Mouse (Mus musculus) gonadal fat pad, adult 2 months (tissue): ENCODE data around the gene Ube2e3. TPM values are rescaled to one million over a fixed set of nuclear protein-coding genes. Genes with fewer than 3 reads are reported as not detected.

Source experiments
- DNase-seq: peaks from one replicate; pipeline ENCODE4 v3.0.0-alpha.2; 2012; ENCODE audit warnings: low read depth
- polyA plus RNA-seq: library from polyadenylated mRNA; depleted of rRNA; stranded (reverse); fragments of >200 nt; gene quantifications from 2 replicates; pipeline ENCODE4 v1.2.3, GENCODE M21; 2012; rRNA removed

Ube2e3 gene
- polyA plus RNA-seq, result 17.0 and 18.9 TPM in 2 replicates

DNA sequence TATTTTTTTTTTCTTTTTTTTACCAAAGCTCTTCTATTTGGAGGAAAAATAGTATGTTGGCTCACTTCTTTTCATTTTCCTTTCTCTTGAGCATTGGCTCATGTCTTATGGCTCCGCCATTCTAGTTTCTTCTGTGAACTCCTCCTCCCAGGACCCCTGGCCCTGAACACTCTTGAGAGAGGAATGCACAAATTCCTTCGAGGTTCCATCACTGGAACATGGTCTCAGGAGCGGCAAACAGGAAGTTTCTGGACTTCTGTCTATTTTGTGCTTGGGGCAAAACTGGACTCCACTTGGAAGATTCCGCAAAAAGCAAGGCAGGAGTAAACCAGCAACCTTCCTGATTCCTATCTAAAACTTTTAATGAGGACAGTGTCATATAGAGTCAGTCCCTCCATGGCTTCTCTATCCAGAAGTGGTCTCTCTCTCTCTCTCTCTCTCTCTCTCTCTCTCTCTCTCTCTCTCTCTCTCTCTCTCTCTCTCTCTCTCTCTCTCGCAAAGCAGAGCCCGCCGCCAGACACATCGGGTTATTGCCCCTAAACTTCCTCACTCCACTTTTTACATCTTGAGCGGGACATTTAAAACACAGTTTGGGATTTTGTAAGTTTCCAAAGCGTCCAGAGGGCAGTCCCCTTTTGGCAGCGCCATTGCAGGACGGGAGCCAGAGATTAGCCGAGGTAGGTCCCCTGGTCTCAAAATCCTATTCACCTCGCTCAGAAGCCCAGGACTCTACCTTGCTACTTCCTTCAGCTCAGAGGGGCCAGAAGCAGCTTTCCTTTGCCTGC is at the start of gene Ube2e3:
Ube2e3 (plus strand) TSS at position 399 of the 785 bp plus-strand sequence.
- no peak for DNase-seq

DNA sequence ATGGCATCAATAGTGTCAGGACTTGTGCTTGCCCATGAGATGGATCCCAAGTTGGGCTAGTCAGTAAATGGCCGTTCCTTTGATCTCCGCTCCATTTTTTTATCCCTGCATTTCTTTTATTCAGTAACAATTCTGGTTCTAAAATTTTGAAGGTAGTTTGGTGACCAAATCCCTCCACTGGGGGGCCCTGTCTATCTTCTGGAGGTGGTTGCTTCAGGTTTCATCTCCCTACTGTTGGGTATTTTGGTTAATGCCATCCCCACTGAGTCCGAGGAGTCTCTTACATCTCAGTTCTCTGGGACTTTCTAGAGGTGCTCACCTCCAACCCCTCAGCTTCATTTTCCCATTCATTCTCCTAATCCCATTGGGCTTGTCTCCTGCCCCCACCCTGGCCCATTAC is 38.0 kb upstream of the Ube2e3 start:
- DNase-seq, result no peak

DNA sequence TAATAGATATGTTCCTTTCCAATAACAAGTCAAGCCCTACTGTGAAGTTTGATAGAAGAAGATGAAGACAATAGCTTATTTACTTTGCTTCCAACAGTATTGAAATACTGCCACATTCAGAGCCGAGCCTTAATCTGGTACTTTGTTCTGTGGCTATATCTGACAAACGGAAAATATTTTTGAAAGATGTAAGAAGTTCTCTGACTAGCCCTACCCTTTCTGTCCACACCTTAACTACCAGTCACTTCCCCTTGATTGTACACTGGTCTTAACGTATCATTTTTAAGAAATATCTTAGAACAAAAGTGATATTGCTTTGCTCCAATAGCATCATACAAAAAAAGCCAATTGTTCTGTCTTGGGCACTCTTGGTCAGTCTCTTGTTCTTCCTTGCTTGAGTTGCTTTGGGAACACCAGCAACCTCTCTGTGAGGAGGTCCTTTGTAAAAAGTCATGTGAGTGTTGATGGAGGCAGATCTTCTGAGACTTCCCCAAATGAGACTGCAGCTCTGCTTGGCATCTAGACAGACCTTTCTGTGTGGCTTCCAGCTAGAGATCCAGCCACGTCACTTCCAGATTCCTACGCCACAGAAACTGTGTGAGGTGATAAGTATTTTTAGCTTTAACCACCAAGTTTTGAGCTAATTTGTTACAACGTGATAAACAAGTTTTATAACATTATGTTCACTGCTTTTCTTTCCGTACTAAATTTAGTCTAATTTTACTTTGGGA is 26.3 kb upstream of the Ube2e3 start:
- DNase-seq, result no peak

DNA sequence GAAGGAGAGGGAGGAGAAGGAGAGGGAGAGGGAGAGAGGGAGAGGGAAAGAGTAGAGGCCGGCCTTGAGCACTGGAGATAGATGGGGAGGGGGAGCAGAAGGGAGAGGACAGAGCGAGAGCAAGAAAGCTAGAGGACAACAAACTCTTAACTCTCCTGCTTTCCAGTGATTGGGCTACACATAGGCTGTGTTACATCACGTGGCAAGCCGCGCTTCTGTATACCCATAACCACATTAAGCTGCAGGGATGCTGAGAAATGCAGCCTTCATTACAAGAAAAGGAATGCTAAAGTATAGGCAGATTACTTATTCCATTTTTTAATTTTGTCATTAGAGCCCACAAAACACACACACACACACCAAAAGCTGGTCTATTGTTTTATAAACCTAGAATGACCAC is 23.6 kb upstream of the Ube2e3 start:
- no peak for DNase-seq

DNA sequence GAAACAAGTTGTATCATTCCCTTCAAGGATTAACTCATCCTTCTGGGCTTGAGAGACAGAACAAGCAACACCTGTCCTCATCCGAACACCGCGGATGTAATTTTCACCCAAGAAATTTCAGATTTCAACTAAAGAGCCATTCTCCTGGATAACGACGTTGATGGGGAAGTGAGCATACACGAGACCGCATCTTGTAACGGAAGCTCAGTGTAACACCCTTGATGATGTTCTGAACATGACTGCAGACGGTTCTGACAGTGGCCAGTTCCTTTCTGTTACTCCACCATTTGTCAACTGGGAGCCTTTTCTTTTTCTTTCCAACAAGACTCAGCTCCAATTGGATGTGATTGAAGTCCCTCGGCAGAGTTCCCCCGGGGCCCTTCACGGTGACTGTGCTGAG is 22.6 kb upstream of the Ube2e3 start:
- DNase-seq, result no peak

DNA sequence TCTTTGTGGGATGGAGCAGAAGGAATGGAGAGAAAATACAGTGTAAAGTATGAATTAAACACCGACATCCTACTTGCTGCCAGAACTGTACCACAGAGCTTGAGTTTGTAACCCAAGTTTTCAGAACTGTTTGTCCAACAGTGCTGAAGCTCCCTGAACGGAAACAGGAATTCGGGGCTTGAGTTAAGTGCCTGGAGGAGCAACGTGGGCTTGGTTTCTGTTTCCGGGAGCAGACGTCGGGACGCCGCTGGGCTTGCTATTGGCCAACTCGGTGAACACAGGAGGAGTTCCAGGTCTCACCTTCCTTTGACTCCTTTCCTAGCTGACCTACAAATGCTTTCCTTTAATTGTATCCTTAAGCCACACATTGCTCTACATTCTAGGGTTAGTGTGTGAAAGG is 22.2 kb upstream of the Ube2e3 start:
- DNase-seq, result no peak

DNA sequence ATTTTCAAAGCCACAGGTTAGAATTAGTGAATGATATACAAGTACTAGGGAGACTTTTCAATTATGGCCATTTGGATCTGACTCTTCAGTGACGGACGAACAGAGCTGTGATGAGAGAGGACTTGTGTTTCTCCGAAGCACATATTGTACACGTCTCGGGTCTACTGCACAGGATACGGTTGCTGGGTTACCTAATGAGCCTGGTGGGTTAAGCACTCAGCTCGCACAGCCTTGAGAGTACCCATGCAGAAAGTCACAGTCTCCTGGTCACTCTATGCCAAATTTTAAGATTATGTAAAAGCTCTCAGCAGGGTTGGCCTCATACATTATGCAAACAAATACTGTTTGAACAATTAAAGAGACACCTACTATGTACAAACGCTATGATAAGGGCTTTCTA is 13.6 kb upstream of the Ube2e3 start:
- DNase-seq, result no peak

DNA sequence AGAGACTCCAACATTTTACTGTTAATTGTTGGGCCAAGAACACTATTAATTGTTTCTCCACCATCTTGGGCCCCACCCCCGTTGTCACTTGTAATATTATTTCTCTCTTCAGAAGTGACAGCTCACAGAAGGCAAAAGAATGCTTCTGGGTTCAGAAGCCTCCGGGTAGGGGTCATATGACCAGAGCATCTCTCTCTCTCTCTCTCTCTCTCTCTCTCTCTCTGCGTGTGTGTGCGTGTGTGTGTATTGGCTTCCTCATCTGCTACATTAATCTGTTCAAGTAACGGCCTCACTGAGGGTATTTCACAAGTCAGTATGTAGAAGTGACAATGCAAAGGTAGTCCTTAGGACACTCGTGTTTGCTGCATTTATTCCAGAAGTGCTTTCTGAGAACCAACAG is 9.3 kb upstream of the Ube2e3 start:
- no peak for DNase-seq

DNA sequence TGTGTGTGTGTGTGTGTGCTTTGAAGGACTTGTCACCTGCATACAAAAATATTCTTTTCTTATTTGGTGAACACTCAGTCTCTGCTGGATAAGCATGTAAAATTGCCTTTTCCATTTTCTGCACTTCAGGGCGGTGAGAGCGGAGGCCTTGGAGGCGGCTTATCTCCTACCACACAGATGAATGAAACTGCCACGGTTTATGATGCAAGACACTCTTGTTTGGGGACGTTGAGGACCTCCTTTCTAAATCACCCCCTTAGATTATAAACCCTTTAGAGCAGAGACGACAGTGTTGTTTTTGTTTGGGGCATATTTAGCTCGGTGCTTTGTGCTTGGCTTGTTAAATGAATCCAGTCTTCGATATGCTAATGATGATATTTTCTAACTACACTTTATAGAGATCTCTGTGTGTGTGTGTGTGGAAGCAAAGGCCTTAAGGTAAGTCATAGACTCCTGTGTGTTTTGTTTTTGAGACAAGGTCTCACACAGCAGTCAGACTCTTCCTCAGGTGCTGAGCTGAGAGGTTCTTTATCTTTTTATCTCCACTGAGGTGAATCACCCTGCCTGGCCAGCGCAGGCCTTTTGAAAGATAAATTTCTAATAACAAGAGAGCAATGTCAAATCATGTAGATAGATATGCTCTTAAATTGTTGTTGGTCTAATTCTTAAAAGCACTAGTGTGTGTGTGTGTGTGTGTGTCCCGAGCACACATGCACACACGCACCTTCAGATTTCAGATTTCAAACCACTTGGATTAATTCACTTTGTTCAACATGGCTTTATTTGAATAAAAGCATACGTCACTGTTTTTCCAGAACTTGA is 8.4 kb upstream of the Ube2e3 start:
- no peak for DNase-seq

DNA sequence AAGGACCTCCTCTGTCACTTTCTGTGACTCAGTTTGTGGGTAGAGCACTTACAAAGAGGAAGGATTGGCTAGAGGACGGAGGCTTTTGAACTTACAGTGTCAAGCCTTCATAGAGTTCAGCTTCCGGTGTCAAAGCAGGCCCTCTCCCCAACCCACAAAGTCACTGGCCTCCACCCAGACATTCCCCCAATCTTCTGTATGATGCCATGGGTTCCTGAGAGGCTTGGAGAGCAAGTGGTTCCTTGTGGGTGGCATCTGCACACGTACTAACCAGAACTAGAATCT is 7.9 kb upstream of the Ube2e3 start:
- no peak for DNase-seq

DNA sequence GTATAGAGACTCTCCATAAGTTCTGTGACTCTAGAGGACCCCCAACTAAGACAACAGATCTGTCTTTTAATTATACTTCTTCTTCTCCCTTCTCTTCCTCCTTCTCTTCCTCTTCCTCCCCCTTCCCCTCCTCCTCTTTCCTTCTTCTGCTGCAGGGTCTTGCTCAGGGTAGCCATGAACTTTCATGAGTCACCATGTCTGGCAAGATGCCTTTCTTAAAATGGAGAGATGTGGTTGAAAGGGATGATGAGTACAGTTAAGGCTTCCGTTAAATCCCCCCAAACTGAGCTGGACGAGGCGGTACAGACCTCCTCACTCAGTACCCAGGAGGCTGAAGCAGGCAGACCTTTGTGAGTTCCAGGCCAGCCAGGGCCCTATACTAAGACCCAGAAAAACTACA is 3.8 kb upstream of the Ube2e3 start:
- DNase-seq, result no peak

DNA sequence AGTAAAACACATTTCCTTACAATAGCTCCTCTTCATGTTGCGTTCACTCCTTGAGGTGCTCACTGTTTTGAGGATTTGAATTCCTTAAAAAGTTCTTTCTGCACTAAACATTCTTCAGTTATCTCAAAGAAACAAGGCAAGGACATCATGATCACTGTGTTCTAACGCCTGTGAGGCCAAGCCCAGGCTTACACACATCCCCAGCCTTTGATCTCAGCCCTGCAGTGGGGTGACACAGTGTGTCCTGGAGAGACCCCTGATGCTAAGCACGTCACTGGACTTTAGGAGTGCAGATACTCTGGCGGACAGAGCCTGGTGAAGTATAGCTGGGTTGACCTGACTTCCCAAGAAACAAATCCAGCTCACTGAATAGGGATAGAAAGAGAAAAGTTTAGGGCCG is 3.1 kb upstream of the Ube2e3 start:
- no peak for DNase-seq

DNA sequence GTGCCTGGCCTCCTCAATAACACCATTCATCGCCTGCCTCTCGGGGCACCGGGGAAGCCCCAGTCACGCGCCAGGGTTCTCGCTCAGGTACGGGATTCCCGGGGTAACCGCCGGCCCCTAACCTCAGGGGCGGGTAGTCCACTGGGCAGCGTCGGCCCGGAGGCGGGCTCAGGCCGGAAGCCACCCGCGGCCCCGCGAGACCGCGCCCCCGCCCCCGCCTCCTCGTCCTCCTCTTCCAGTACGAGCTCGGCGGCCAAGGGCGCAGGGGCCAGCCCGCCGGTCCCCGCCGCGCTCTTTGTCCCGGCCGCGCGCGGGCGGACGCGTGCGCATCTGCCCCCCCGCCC is 559 bp downstream of the Ube2e3 start:
- DNase-seq, result no peak

DNA sequence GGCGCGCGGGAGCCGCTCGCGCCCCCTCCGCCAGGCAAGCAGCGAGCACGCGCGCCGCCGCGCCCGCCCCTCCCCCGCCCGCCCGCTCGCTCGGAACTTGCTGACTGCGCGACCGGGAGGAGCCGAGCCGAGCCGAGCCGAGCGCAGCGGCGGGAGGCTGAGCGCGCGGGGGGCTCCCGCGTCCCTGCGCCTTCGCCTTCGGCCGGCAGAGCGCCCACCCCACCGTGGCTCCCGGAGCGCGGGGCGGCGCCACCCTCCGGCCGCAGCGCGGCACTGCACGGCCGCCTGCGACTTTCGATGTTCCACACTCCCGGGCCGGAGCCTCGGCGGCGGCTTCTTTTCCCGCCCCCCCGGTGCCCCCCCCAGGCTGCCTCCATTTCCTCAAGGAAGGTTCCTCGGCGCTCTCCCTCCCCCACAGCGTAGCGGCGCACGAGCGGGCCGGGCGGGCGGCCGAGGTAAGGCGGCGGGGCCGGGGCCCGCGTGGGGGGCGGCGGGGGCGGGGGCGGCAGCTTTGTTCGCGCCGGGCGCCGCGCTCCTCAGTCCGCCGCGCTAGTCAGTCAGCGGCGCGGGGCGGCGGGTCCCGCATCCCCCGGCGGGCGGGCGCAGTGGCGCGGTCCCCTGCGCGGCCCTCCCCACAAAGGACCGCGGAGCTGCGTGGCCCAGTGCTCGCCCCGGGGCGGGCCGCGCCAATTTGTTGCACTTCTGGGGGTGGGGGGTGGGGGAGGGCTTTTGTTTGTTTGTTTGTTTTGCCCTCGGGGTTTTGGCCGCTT is 1.2 kb downstream of the Ube2e3 start:
- DNase-seq, result no peak

DNA sequence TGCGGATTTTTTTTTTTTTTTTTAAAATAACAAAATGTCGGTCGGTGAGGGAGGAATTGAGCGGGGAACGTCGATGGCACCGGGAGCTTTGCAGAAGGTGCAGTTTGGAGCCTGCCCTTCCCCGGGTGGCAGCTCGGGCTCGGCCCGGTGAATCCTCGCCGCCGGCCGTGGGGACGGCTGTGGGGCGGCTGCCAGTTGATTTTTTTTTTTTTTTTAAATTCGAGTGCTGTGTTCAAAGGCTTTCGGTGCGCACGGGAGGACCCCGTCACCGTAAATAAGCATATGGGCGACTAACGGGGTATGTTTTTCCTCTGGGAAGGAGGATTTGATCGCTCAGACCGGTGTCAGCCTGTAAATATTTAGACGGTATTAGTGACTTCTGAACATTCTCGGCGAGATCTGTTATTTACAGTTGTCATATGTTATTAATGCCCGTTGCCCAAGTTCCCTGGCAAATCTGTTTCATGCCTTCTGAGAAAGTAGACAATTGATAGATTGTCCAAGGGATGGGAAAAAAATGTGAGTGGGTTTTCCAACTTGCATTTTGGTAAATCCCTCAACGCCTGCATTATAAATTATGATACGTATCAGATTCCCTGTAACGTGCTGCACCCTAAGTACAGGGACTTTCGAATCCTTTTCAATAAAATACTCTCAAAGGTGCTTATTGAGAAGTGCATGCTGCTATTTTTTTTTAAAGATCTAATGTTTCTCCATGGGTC is 2.0 kb downstream of the Ube2e3 start:
- no peak for DNase-seq

DNA sequence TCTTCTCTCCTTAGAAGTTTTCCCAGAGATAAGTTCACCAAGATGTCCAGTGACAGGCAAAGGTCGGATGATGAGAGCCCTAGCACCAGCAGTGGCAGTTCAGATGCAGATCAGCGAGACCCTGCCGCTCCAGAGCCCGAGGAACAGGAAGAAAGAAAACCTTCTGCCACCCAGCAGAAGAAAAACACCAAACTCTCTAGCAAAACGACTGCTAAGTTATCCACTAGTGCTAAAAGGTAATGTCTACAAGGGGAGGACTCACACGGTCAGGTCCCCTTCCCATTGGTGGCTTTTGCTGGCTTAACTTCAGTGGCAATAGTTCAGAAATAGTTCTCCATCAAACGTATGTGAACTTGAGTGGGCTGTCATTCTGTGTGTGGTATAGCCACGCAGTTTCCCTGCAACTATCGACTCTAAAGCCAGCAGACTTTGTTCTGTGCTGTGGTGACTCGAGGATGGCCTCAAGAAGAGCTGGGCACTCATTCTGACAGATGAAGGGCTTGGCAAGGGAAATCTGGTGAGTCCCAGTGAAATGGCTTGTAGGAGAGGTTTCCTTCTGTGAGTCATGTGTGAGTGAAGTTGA is 2.6 kb downstream of the Ube2e3 start:
- no peak for DNase-seq

DNA sequence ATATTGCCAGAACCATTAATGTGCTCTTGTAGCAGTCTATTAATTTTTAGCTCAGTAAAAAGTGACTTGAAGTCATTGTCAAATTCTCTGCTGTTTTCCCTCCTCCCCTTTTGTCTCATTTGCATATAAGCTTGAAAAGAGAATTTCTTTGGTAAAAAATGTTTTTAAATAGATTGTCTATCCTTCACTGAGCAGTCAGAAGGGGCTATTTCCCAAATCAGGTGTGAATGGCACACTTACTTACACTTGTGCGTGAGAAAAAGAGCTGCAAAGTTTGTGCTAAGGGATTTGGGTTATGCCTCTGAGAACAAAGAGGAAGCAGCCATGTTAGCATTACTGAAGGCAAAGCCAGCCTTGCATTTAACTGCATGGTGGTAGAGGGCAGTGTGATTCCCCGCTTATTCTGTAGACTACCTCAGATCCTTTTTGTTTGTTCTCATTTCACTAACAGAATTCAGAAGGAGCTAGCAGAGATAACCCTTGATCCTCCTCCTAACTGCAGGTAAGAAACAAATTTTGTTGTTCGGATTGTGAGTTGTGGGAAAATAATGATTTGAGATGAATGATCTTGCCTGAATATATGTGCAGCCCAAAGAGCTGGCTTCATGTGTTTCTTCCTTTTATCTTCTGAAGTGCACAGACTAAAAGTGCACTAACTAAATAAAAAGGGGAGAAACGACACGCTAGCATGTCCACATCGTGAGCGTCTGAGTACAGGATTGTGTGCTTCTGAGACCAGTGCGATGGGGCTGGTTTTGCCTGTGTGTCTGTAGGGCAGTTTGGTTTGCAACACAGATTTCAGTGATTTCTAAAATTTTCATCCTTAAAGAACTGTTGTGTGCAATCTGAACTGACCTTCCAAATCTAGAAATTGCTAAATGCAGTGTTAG is 4.3 kb downstream of the Ube2e3 start:
- DNase-seq, result no peak

DNA sequence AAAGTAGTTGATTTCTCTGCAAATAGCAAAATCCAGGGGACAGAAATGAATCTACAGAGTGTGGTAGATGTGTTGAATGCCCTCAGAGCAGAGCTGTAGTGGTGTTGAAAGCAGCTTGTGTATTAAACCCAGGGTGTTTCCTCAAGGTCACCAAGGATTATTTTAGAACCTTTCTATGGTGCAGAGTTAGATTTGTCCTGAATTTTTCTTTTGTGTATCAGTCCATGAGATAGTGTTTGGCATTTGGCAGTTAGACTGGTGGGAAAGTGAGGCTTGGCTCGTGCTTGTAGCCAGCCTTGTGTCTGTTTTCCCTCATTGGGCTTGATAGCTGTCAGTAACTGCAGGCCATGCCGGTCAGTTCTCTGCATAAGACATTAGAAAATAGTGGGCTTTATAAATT is 6.0 kb downstream of the Ube2e3 start:
- DNase-seq, result no peak

DNA sequence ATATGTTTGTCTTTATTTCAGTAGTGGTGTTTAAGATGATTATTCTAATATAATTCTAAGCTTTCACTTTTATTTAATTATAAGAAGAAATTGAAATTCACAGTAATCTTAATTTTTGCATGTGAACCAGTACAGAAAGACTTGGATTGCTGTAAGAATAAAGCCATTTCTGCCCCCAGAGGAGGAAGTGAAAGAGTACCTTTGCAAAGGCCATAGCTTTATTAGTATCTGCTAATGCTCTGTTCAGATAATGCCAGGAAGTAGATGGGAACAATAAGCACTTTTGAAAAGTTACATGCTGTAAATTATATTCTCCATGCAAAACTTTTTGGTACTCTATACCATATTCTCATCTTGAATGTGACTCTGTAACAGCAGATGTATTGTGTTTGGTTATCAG is 8.1 kb downstream of the Ube2e3 start:
- no peak for DNase-seq

DNA sequence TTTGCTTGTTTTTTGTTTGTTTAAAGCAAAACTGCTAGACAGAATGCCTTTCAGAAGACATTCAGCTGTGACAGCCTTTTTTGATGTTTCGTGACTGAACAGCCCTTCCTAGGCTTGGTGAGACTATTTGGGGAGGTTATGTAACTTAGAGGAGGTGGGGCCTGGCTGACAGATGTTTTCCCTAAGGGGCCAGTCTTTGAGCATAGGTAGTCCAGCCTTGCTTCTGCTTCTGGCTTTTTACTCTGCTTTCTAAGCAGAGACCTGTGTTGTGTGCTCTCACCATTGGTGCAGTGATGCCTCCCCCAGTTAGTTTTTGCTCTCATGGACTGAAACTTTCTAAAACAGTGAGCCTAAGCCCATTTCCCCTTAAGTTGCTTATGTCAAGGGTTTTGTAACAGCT is 14.1 kb downstream of the Ube2e3 start:
- DNase-seq, result no peak
